Mouse (Mus musculus) liver, embryonic 13.5 days (tissue): ENCODE data around the gene Calr4. TPM values are rescaled to one million over a fixed set of nuclear protein-coding genes. Genes with fewer than 3 reads are reported as not detected.

Experiments used
- ATAC-seq: fragments of 200-750 bp; cut with Nextera tagmentation; 2 replicates; pipeline ENCODE4 v1.8.0; 2017; ENCODE audit warnings: low read depth, mild to moderate bottlenecking, moderate number of reproducible peaks, moderate library complexity
- DNase-seq: peaks from one replicate; pipeline ENCODE4 v3.0.0; 2022
- H3K27ac ChIP-seq: fragments of 300-500 bp; sonication (generic); 2 replicates; pipeline ENCODE4 v1.5.1; 2015; ENCODE audit warnings: moderate library complexity, mild to moderate bottlenecking, inconsistent platforms
- H3K27me3 ChIP-seq: fragments of 300-500 bp; sonication (generic); 2 replicates; pipeline ENCODE4 v1.6.1; 2015; ENCODE audit warnings: mild to moderate bottlenecking, inconsistent platforms
- H3K36me3 ChIP-seq: fragments of 300-500 bp; sonication (generic); 2 replicates; pipeline ENCODE4 v1.6.1; 2015; ENCODE audit warnings: mild to moderate bottlenecking, inconsistent platforms
- H3K4me1 ChIP-seq: fragments of 300-500 bp; sonication (generic); replicated peaks from 2 replicates; pipeline ENCODE4 v1.6.1; 2015; ENCODE audit warnings: inconsistent platforms
- H3K4me2 ChIP-seq: fragments of 300-500 bp; sonication (generic); 2 replicates; pipeline ENCODE4 v1.6.1; 2015; ENCODE audit warnings: inconsistent platforms, mild to moderate bottlenecking, moderate library complexity
- H3K4me3 ChIP-seq: fragments of 300-500 bp; sonication (generic); replicated peaks from 2 replicates; pipeline ENCODE4 v1.5.1; 2015; ENCODE audit warnings: mild to moderate bottlenecking, inconsistent platforms
- H3K9ac ChIP-seq: fragments of 300-500 bp; sonication (generic); 2 replicates; pipeline ENCODE4 v1.6.1; 2015; ENCODE audit warnings: mild to moderate bottlenecking, inconsistent platforms
- H3K9me3 ChIP-seq: fragments of 300-500 bp; sonication (generic); replicated peaks from 2 replicates; pipeline ENCODE4 v1.6.1; 2016; ENCODE audit warnings: inconsistent platforms
- WGBS: fragments of 180-500 bp; shearing (Covaris S2); methylation state at CpG from one replicate; pipeline ENCODE4 v1.1.7; 2015; ENCODE audit not compliant: insufficient replicate concordance; 5-methylcytosine and 5-hydroxymethylcytosine counted together
- polyA plus RNA-seq: library from polyadenylated mRNA; unstranded; fragments of >200 nt; fragmentation: Nextera tagmentation; extraction: Ambion mirVana; gene quantifications from 2 replicates; pipeline ENCODE4 v1.2.1, GENCODE M21; 2015

The Calr4 gene
- polyA plus RNA-seq, 1 experiment from 2014 or later, result not detected

DNA sequence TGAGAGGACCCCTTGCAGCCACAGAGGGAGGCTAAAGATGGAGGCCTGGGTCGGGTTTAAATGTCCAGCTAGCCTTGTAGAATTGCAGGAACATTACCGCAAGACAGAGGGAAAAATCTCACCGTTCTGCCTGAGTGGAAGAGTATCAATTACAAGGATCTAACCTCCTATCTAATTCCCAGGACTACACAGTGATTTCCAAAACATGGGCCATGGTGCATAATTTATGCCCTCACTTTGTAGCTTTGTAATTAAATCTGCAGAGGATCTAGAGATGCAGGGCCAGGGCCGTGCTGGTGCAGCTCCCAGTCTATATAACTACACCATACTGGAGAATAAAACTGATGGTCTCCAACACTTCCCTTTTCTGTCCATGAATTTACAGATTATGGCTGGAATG lies 23.4 kb upstream of the Calr4 start:
- Histone ChIP-seq H3K4me3 (no peak overlapping the region), H3K4me1 (0 out of 2 replicates have a peak, but pooled peaks cover 6% of the 10 kb centered on the region), H3K9me3 (no peaks in the 10 kb centered on the region), H3K9ac (no peak overlapping the region), H3K27me3 (no peaks in the 10 kb centered on the region), H3K36me3 (no peaks in the 10 kb centered on the region), H3K4me2 (no peak overlapping the region), H3K27ac (no peak overlapping the region)
- 64% methylated on average over 4 of the region's 4 CpGs for WGBS
- DNase-seq, result no peak
- no peak for ATAC-seq

DNA sequence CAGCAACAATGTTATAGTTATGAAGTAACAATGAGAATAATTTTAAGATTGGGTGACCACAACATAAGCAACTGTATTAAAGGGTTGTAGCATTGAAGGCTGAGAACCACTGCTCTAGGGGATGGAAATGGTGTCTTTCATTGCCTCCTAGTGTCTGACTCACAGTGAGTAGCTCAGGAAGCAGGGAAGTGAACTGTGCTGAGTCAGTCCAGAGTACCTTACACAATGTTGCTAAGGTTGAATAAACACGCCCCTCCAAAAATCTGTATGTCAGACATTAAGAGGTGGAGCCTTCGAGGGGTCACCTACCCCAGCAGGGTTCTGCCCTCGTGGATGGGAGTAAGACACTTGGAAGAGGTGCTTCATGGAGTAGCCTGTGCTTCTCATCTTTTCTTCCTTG lies 20.3 kb upstream of the Calr4 start:
- no peaks in the 10 kb centered on the region for H3K9me3 ChIP-seq
- no peaks in the 10 kb centered on the region for H3K27me3 ChIP-seq
- no peak for ATAC-seq
- no peak overlapping the region for H3K4me3 ChIP-seq
- 50% methylated on average over 3 of the region's 3 CpGs for WGBS
- no peak for DNase-seq
- no peak overlapping the region for H3K9ac ChIP-seq
- no peaks in the 10 kb centered on the region for H3K36me3 ChIP-seq
- H3K4me2 ChIP-seq, result no peak overlapping the region
- no peak overlapping the region for H3K27ac ChIP-seq
- H3K4me1 ChIP-seq, result no peaks in the 10 kb centered on the region

DNA sequence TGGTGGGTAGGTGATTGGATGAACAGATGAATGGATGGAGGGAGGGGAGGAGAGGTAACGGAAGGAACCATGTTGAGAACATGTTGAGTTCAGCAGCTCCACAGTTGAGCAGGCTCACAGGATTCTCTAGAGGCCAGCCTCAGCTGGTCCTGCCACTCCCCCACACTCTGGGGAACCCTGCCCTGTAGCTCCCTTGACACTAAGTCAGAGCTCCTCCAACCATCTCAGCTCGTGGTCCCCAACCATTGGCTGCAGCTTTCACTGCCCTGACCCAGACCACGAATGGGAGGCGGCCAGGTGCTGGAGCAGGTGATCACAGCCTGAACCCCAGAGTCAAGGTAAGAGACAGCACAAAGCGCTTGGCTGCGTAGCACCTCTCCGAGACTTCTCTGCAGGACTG lies 16.3 kb upstream of the Calr4 start:
- no peak overlapping the region for H3K27ac ChIP-seq
- WGBS, result 64% methylated on average over 7 of the region's 7 CpGs
- DNase-seq (no peak), ATAC-seq (no peak)
- H3K4me3 ChIP-seq, result no peak overlapping the region
- H3K9me3 ChIP-seq, result no peaks in the 10 kb centered on the region
- no peak overlapping the region for H3K4me2 ChIP-seq
- H3K27me3 ChIP-seq, result no peaks in the 10 kb centered on the region
- no peak overlapping the region for H3K9ac ChIP-seq
- no peaks in the 10 kb centered on the region for H3K36me3 ChIP-seq
- H3K4me1 ChIP-seq, result no peaks in the 10 kb centered on the region

DNA sequence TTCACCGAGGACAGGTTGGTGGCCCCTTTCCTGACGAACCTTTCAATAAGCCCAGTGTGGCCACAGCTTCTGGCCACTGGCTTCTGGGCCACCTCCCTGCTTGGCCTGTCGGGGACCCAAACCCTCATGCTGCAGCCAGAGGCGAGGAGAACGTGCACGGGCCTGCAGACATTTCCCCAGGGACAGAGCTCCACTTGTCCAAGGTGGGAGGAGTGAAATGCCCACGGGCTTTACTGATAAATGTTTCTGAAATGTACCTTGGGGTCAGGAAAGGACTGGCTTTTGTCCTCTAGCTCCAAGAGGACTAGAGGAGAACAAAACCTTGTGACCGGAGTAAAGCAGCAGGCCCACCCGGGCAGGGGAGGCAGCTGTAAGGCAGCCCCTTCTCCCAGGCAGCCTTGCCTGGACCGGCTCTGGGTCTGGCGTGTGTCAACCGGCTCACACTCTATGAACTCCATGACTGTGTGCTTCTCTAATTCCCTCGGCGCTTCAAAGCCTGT lies 13.8 kb upstream of the Calr4 start:
- H3K4me3 ChIP-seq, result no peak overlapping the region
- H3K4me1 ChIP-seq, result no peaks in the 10 kb centered on the region
- H3K4me2 ChIP-seq, result no peak overlapping the region
- H3K27ac ChIP-seq, result no peak overlapping the region
- no peaks in the 10 kb centered on the region for H3K36me3 ChIP-seq
- H3K9ac ChIP-seq, result no peak overlapping the region
- H3K27me3 ChIP-seq, result no peaks in the 10 kb centered on the region
- no peaks in the 10 kb centered on the region for H3K9me3 ChIP-seq
- no peak for DNase-seq
- ATAC-seq, result no peak
- 72% methylated on average over 14 of the region's 14 CpGs for WGBS

DNA sequence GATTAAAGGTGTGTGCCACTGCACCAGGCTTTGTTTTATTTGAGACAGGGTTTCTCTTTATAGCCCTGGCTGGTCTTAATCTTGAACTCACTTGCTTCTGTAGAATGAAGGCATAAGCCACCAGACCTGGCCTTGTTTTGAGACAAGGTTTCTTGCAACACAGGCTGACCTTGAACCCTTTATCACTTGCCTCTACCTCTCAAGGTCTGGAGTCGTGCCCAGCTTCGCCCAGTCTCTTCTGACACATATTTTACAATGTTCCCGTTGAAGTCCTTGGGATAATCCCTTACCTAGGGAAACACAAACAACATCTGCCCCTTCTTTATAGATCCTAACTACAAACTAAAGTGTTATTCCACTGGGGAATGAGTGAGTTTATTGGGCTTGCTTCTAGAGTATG lies 12.3 kb upstream of the Calr4 start:
- Histone ChIP-seq H3K27me3 (no peaks in the 10 kb centered on the region), H3K27ac (no peak overlapping the region), H3K4me2 (no peak overlapping the region), H3K9ac (no peak overlapping the region), H3K4me3 (no peak overlapping the region), H3K4me1 (no peaks in the 10 kb centered on the region; the same call in 1 of the 2 replicates), H3K9me3 (no peaks in the 10 kb centered on the region), H3K36me3 (no peaks in the 10 kb centered on the region)
- ATAC-seq (no peak), DNase-seq (no peak)
- 75% methylated on average over 3 of the region's 3 CpGs for WGBS

DNA sequence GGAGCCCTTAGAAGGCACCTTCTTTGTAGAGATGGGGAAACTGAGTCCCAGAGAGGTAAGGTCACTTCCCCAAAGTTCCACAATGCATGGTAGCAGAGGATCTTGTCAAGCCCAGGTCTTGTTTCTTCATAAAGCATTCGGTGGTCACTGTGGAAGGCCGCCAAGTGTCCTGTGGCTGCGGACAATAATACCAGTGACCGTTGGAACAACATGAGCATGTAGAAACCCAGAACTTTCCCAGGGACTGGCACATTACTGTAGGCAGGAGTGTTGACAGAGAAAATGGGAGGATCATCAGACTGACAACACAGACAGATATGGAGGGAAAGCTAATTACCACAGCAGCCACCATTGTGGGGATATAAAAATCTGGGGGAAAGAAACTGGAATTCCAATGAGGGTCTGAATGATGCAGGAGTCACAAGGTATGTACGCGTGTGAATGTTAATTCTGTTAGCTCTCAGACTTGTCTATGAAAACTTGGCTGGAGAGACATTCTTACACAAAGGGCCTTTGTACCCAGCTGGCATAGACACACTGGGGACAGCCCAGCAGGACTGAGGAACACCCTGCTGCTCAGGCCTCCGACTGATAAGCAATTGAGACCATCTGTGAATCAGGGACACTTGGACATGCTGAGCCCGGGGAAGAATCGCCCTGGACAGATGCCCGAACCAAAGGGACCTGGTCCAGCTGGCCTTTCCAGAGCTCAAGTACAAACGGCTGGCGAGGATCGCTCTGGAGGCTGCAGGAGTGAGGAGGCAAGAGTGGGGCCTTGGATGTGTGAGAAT lies 9.3 kb upstream of the Calr4 start:
- WGBS, result 73% methylated on average over 13 of the region's 13 CpGs

DNA sequence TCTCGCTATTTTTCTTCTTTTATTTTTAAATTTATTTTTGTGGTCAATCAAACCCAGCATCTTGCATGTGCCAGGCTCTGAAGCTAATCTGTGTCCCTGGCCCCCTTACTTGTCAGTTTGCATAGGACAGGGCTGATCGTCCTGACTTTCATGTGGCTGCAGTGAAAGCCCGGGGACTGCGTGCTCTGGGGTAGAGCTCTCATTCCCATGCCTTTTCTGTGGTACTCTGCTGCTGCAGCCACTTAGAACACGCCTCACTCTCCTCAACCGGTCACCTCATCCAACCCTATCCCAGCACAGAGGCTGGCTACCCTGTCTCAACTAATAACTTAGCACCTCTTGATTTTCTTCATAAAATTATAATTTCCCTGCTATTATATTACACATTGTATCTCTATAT lies 8.7 kb upstream of the Calr4 start:
- Histone ChIP-seq H3K9ac (no peak overlapping the region), H3K27me3 (no peaks in the 10 kb centered on the region), H3K9me3 (no peaks in the 10 kb centered on the region), H3K4me1 (no peaks in the 10 kb centered on the region; the same call in 1 of the 2 replicates), H3K27ac (no peak overlapping the region), H3K4me3 (no peak overlapping the region), H3K4me2 (no peak overlapping the region), H3K36me3 (no peaks in the 10 kb centered on the region)
- ATAC-seq (no peak), DNase-seq (no peak)
- 63% methylated on average over 6 of the region's 6 CpGs for WGBS

More for the DNA sequence above, 9.3 kb upstream of the Calr4 start:
- H3K4me3 ChIP-seq, result no peak overlapping the region
- H3K27me3 ChIP-seq, result no peaks in the 10 kb centered on the region
- H3K4me2 ChIP-seq, result no peak overlapping the region
- no peak for DNase-seq
- H3K9ac ChIP-seq, result no peak overlapping the region
- no peaks in the 10 kb centered on the region for H3K9me3 ChIP-seq
- no peak for ATAC-seq
- no peaks in the 10 kb centered on the region for H3K36me3 ChIP-seq
- H3K4me1 ChIP-seq, result no peaks in the 10 kb centered on the region; the same call in 1 of the 2 replicates
- no peak overlapping the region for H3K27ac ChIP-seq

DNA sequence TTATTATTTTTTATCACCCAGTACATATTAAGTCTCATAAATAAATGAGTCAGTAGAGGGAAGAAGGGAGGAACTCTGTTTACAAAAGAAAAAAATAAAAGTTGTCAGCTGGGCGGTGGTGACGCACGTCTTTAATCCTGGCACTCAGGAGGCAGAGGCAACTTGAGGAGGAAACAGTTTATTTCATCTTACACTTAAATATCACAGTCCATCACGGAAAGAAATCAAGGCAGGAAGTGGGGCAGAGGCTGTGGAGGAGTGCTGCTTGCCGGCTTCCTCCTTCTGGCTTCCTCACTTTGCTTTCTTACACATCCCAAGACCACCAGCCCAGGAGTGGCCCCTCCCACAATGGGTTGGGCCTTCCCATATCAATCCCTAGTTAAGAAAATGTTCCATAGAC lies 8.2 kb upstream of the Calr4 start:
- Histone ChIP-seq H3K4me1 (no peaks in the 10 kb centered on the region; the same call in 1 of the 2 replicates), H3K9me3 (no peaks in the 10 kb centered on the region), H3K4me2 (no peak overlapping the region), H3K27me3 (no peaks in the 10 kb centered on the region), H3K9ac (no peak overlapping the region), H3K36me3 (no peaks in the 10 kb centered on the region), H3K4me3 (no peak overlapping the region), H3K27ac (no peak overlapping the region)
- WGBS, result 32% methylated on average over 5 of the region's 5 CpGs
- no peak for ATAC-seq
- DNase-seq, result no peak

DNA sequence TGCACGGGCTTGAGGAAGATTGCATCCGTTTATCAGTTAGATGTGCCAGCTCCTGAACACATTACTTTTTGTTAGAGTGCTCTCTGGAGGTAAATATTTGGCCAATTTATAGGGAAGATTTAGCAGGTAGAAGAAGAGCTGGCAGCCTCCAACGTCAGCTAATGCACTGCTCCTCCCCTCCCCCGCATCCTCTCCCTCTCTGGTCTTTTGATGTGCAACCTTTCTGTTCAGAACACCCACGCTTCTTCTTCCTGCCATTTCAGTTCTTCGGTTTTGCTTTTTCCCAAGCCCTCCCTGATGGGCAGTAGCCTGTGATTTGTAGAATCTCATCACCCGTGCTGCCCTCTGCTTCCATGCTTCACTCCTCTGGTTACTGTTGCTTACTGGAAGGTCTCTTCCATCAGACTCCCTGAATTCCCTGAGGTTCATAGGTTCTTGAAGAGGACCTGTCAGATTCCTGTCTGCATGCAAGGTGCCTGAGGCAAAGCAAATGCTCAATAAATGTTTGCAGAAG lies 4.5 kb upstream of the Calr4 start:
- no peak overlapping the region for H3K9ac ChIP-seq
- H3K9me3 ChIP-seq, result no peaks in the 10 kb centered on the region
- no peak overlapping the region for H3K27ac ChIP-seq
- H3K27me3 ChIP-seq, result no peaks in the 10 kb centered on the region
- no peak for DNase-seq
- H3K36me3 ChIP-seq, result no peaks in the 10 kb centered on the region
- H3K4me2 ChIP-seq, result no peak overlapping the region
- WGBS, result 43% methylated on average over 7 of the region's 7 CpGs
- no peak for ATAC-seq
- H3K4me1 ChIP-seq, result no peaks in the 10 kb centered on the region; the same call in 1 of the 2 replicates
- H3K4me3 ChIP-seq, result no peak overlapping the region

DNA sequence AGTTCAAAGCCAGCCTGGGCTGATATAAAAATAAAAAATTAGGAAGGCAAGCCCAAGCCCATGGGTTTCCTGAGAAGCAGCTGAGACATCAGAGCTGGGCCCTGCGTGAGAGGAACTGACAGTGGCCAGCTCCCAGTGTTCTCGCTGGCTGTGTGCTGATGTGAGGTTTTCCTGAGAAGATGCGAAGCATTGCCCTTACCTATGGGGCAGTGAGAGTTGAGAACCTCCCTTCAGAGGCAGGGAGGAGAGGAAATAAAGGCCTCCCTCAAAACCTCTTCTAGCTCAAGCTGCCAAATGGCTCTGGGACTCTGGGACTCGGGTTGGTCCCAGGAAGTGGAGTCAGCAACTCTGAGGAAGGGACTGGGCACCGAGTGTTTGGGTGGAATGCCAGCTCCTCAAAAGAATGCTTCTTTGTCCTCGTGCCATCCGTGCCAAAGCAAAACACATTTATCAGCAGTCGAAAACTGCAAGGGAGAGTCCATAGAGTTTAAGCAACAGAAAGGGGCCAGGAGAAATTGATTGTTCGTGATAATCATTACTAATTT lies 593 bp downstream of the Calr4 start:
- ATAC-seq, result no peak
- 58% methylated on average over 9 of the region's 9 CpGs for WGBS
- Histone ChIP-seq H3K36me3 (no peaks in the 10 kb centered on the region), H3K4me3 (no peak overlapping the region), H3K4me2 (no peak overlapping the region), H3K9me3 (no peaks in the 10 kb centered on the region), H3K9ac (no peak overlapping the region), H3K27me3 (no peaks in the 10 kb centered on the region), H3K4me1 (no peaks in the 10 kb centered on the region), H3K27ac (no peak overlapping the region)
- DNase-seq, result no peak

DNA sequence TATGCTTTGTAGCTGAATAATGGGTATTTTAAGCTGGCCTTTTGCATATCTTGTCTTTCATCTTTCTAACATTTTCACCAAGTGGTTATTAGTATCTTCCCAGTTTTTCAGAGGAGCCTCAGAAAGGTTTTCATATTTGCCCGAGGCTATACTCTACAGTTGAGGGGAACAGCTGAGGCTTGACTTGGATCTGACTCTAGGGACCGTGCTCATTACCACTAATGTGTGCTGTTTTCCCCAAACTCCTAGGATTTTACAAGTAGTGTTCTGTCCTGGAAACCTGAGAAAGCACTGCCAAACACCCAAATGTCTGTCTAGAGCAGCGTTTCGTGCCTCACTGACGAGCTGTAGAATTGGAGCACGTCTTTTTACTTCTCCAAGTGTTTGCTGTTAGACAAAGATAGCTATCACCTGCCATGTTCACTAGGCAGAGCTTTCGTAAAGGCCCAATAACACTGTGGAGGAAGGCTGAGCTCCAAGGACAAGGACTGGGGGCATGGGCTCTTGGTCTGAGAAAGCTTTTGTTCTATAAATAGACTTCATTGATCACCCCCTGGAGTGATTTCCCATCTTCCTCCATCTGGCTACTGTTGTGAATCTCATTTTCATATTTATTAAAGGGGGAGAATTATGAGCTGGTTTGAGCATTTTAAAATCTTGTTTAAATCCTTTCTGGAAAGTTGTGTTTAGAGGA lies 2.0 kb downstream of the Calr4 start:
- Histone ChIP-seq H3K4me1 (no peaks in the 10 kb centered on the region), H3K4me2 (no peak overlapping the region), H3K36me3 (no peaks in the 10 kb centered on the region), H3K9ac (no peak overlapping the region), H3K27ac (no peak overlapping the region), H3K27me3 (no peaks in the 10 kb centered on the region), H3K9me3 (no peaks in the 10 kb centered on the region), H3K4me3 (no peak overlapping the region)
- DNase-seq, result no peak
- WGBS, result 64% methylated on average over 7 of the region's 7 CpGs
- no peak for ATAC-seq
